In the genomic region with DNA sequence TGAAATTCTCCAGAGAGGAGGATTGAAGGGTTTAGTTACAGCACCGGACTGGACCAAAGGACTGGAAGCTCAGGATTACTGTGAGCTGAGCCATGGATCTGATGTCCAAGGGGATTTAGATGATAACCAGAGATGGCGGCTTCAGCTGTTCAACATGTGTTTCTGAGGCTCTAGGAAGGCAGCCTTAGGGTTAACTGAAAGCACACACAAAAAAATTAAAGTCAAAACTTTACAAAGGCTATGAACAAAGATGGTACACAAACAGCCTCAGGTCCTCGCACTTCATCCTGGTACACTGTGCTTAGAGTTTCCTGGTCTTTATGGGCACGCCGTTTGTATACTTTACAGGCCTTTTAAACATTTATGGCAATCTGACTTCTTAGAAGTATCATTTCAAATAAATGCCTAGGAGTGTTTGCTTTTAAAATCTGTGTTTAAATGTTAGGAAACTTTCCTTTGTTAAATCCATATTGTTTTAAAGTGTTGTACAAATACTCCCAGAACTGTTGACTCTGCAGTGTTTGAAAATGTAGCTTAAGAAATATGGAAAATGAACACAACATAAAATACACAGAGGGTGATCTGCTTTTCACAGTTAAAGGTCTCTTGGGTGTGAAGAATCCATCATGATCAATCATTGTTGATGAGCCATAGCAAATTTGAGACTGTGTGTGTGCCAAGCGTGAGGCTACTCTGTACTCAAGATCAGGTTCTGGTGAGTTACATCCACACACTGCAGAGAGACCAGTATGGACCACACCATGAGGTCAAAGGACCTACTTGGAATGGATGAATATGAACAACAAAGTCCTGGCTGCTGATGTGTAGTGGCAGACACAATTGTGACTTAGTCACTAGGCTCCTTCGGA, we compare ENCODE assay signal across 16 mouse cellular contexts.
DNase-seq lines count a peak whose midpoint lies in the region; ATAC-seq lines count a peak whose summit lies in the region.
"Had no signal": no experiment of that assay in that cellular context is flagged by ENCODE, and none has a peak within 500 bp of the region (broad histone marks: within the 10 kb centered on the region; RNA-seq: fewer than 3 reads in every experiment).

No protein-coding gene starts in this region.

- H3K4me1 ChIP-seq in forebrain, embryonic 12.5 days, result peaks cover 10% of the 10 kb centered on the region
- H3K4me1 ChIP-seq in forebrain, embryonic 15.5 days, result peaks cover 8% of the 10 kb centered on the region; the same call in 1 of the 2 replicates
- peaks cover 5% of the 10 kb centered on the region; the same call in 1 of the 2 replicates for H3K4me1 ChIP-seq in neural tube, embryonic 12.5 days
- H3K4me1 ChIP-seq in hindbrain, embryonic 16.5 days (ENCODE audit: control insufficient read depth, insufficient read depth, low read depth, low read length), result peaks cover 3% of the 10 kb centered on the region; the same call in 1 of the 2 replicates
- no peaks in the 10 kb centered on the region; the same call in 1 of the 2 replicates for H3K4me1 ChIP-seq in liver, embryonic 11.5 days (replicated peaks; ENCODE audit: control insufficient read depth, insufficient read depth, low read length)
- H3K4me1 ChIP-seq: heart, embryonic 10.5 days had no signal

- no peaks in the 10 kb centered on the region for H3K36me3 ChIP-seq in forebrain, embryonic 12.5 days (replicated peaks)
- no peaks in the 10 kb centered on the region for H3K36me3 ChIP-seq in forebrain, embryonic 15.5 days
- no peaks in the 10 kb centered on the region for H3K36me3 ChIP-seq in neural tube, embryonic 12.5 days
- H3K36me3 ChIP-seq in hindbrain, embryonic 16.5 days (ENCODE audit: control insufficient read depth, insufficient read depth, low read length), result no peaks in the 10 kb centered on the region
- H3K36me3 ChIP-seq in liver, embryonic 11.5 days (ENCODE audit: control insufficient read depth, insufficient read depth, low read length), result no peaks in the 10 kb centered on the region

- no peak overlapping the region for H3K9ac ChIP-seq in forebrain, embryonic 12.5 days
- H3K9ac ChIP-seq in forebrain, embryonic 15.5 days (replicated peaks), result no peak overlapping the region
- no peak overlapping the region for H3K9ac ChIP-seq in neural tube, embryonic 12.5 days
- H3K9ac ChIP-seq in hindbrain, embryonic 16.5 days (ENCODE audit: low read depth, low read length), result no peak overlapping the region
- no peak overlapping the region for H3K9ac ChIP-seq in liver, embryonic 11.5 days (ENCODE audit: low read depth, low read length)

- WGBS in forebrain, embryonic 12.5 days, result 80% methylated on average over 7 of the region's 7 CpGs
- WGBS in forebrain, embryonic 15.5 days, result 80% methylated on average over 7 of the region's 7 CpGs
- 45% methylated on average over 7 of the region's 7 CpGs for WGBS in neural tube, embryonic 12.5 days
- 65% methylated on average over 7 of the region's 7 CpGs for WGBS in hindbrain, embryonic 16.5 days
- 76% methylated on average over 7 of the region's 7 CpGs for WGBS in liver, embryonic 11.5 days

- H3K9me3 ChIP-seq in forebrain, embryonic 12.5 days, result no peaks in the 10 kb centered on the region
- H3K9me3 ChIP-seq in forebrain, embryonic 15.5 days, result no peaks in the 10 kb centered on the region
- no peaks in the 10 kb centered on the region for H3K9me3 ChIP-seq in neural tube, embryonic 12.5 days
- no peaks in the 10 kb centered on the region for H3K9me3 ChIP-seq in hindbrain, embryonic 16.5 days (ENCODE audit: control insufficient read depth, low read length)
- H3K9me3 ChIP-seq in liver, embryonic 11.5 days (ENCODE audit: control insufficient read depth, low read length), result no peaks in the 10 kb centered on the region
- H3K9me3 ChIP-seq: heart, embryonic 10.5 days had no signal

- no peak for ATAC-seq in forebrain, embryonic 12.5 days (ENCODE audit: low FRiP score)
- no peak for ATAC-seq in forebrain, embryonic 15.5 days (replicated peaks)
- peak; percentile 53 for ATAC-seq in neural tube, embryonic 12.5 days (ENCODE audit: low FRiP score, low read depth)
- ATAC-seq in hindbrain, embryonic 16.5 days, result peak; percentile 40; the same call in 1 of the 2 replicates
- ATAC-seq in liver, embryonic 11.5 days (replicated peaks; ENCODE audit: low FRiP score), result no peak
- ATAC-seq in megakaryocyte-erythroid progenitor cell, adult 5-6 weeks (replicated peaks; ENCODE audit: low FRiP score, low TSS enrichment, poor library complexity, severe bottlenecking), result no peak
- ATAC-seq: forebrain, embryonic 16.5 days; Patski had no signal

- H3K4me2 ChIP-seq in forebrain, embryonic 12.5 days, result no peak overlapping the region
- H3K4me2 ChIP-seq in forebrain, embryonic 15.5 days (replicated peaks), result no peak overlapping the region
- H3K4me2 ChIP-seq in neural tube, embryonic 12.5 days (replicated peaks), result no peak overlapping the region
- no peak overlapping the region for H3K4me2 ChIP-seq in hindbrain, embryonic 16.5 days (ENCODE audit: low read length)
- H3K4me2 ChIP-seq in liver, embryonic 11.5 days, result no peak overlapping the region

- 0 out of 2 replicates have a peak overlapping the region, but pooled peaks have one; percentile 21 for H3K27ac ChIP-seq in forebrain, embryonic 12.5 days
- no peak overlapping the region for H3K27ac ChIP-seq in forebrain, embryonic 15.5 days (replicated peaks)
- no peak overlapping the region for H3K27ac ChIP-seq in neural tube, embryonic 12.5 days
- no peak overlapping the region for H3K27ac ChIP-seq in hindbrain, embryonic 16.5 days (ENCODE audit: low read depth, low read length)
- H3K27ac ChIP-seq in liver, embryonic 11.5 days (ENCODE audit: low read depth, low read length), result no peak overlapping the region
- H3K27ac ChIP-seq: heart, embryonic 10.5 days had no signal

- H3K4me3 ChIP-seq in forebrain, embryonic 12.5 days (replicated peaks), result no peak overlapping the region
- no peak overlapping the region for H3K4me3 ChIP-seq in forebrain, embryonic 15.5 days
- no peak overlapping the region for H3K4me3 ChIP-seq in neural tube, embryonic 12.5 days
- no peak overlapping the region for H3K4me3 ChIP-seq in hindbrain, embryonic 16.5 days (ENCODE audit: low read length)
- no peak overlapping the region for H3K4me3 ChIP-seq in liver, embryonic 11.5 days (ENCODE audit: low read depth, low read length)
- H3K4me3 ChIP-seq: heart, embryonic 10.5 days had no signal

- H3K27me3 ChIP-seq in forebrain, embryonic 12.5 days, result no peaks in the 10 kb centered on the region
- no peaks in the 10 kb centered on the region for H3K27me3 ChIP-seq in forebrain, embryonic 15.5 days
- no peaks in the 10 kb centered on the region for H3K27me3 ChIP-seq in neural tube, embryonic 12.5 days (replicated peaks)
- H3K27me3 ChIP-seq in hindbrain, embryonic 16.5 days (replicated peaks; ENCODE audit: control insufficient read depth, insufficient read depth, low read length), result no peaks in the 10 kb centered on the region
- no peaks in the 10 kb centered on the region for H3K27me3 ChIP-seq in liver, embryonic 11.5 days (replicated peaks; ENCODE audit: control insufficient read depth, insufficient read depth, low read length)
- H3K27me3 ChIP-seq: Patski had no signal

- no peak for DNase-seq in neural tube, embryonic 10.5 days (ENCODE audit: extremely low spot score, low spot score)
- DNase-seq in liver, embryonic 11.5 days (ENCODE audit: low spot score), result no peak
- no peak for DNase-seq in right cerebral cortex, postnatal 4 days
- DNase-seq: cerebellum, adult 8-10 months; kidney, adult 8-10 months; layer of hippocampus, adult 9-11 months; right cerebral cortex, postnatal 14 days; thymus, postnatal 25 days had no signal

Comparison
In these comparisons a context has a peak if more than half of its experiments do, and no peak if none do; other contexts are left out.
1. ATAC-seq: peak in neural tube, embryonic 12.5 days (single experiment) and hindbrain, embryonic 16.5 days (single experiment); none in forebrain, embryonic 12.5 days (single experiment), forebrain, embryonic 15.5 days (single experiment), liver, embryonic 11.5 days (single experiment) and megakaryocyte-erythroid progenitor cell, adult 5-6 weeks (single experiment).